Mouse (Mus musculus): ENCODE results near the gene Gm8720. TPM values are rescaled to one million over a fixed set of nuclear protein-coding genes. Genes with fewer than 3 reads are reported as not detected.

Gm8720 gene
- total RNA-seq (2023) = not detected

GRCm38 (mm10) chr7:23067356-23067755 lies at the start of gene Gm8720:
TSS of gene Gm8720 (minus strand) at chr7:23067456.

GRCm38 (mm10) chr7:23055240-23055639 lies 12.0 kb downstream of the Gm8720 start, which contains the start of gene Vmn1r163:
TSS of gene Vmn1r163 (plus strand) at chr7:23055540.

GRCm38 (mm10) chr7:23019823-23020222 lies 47.4 kb downstream of the Gm8720 start, which contains the start of gene Gm4216:
TSS of gene Gm4216 (minus strand) at chr7:23019923.

Other genes starting within 250 kb of the Gm8720 start
- gene Vmn1r159, start 223.9 kb downstream of the Gm8720 start, total RNA-seq (2023) = not detected
- gene Vmn1r160, start 196.2 kb downstream of the Gm8720 start, total RNA-seq (2023) = not detected
- gene Gm4214, start 82.8 kb downstream of the Gm8720 start, total RNA-seq (2023) = not detected
- not detected for gene Gm4216, start 47.5 kb downstream of the Gm8720 start, total RNA-seq (2023)
- gene Vmn1r163, start 11.9 kb downstream of the Gm8720 start, total RNA-seq (2023) = not detected
- gene Gm10662, start 77.0 kb upstream of the Gm8720 start, total RNA-seq (2023) = not detected
- gene Vmn1r165, start 149.9 kb upstream of the Gm8720 start, total RNA-seq (2023) = not detected
- gene Vmn1r166, start 184.2 kb upstream of the Gm8720 start, total RNA-seq (2023) = not detected
- gene Gm6902, start 211.4 kb upstream of the Gm8720 start, total RNA-seq (2023) = not detected
- gene Nlrp4e, start 233.7 kb upstream of the Gm8720 start, total RNA-seq (2023) = not detected